Mouse (Mus musculus): ENCODE measurements around the gene Mamld1. TPM values are rescaled to one million over a fixed set of nuclear protein-coding genes. Genes with fewer than 3 reads are reported as not detected.

Mamld1 gene
- 3.1 TPM in 2 replicates for polyA plus RNA-seq (2012; rRNA removed; ENCODE audit: low replicate concordance)

DNA sequence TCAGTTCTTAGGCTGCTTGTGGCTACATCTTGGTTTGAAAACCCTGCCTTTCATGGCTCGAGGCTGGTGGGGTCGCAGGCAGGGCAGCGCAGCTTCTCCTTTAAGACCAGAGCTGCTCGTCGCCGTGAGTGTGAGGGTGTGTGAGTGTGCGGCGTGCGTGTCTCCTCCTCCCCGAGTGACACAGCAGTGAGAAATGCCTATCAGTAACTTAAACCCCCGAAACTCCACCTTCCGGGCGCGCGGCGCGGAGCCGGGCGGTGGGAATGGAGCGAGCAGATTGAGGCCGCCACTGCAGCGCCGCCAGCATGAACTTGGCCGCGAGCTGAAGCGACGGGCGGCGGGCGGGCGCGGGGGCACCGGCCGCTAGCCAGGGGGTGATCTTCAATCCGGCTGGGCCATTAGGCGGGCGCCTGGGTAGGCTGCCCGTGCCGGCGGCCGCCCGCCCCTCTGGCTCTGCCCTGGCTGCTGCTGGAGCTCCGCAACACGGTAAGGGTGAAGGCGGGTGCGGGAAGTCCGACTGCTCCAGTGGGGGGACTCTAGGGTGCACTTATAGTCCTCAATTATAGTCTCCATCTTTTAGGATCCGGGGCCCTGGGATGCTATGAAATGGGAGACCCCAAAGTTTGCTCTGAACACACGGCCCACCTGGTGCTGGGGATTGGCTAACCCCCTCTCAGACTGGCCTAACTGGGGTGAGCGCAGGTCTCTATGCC is at the start of gene Mamld1:
Mamld1 (plus strand) TSS at position 393 of the 713 bp plus-strand sequence.

Other genes with a start within 250 kb of the Mamld1 start
- gene Mtm1, start 160.5 kb downstream of the Mamld1 start, polyA plus RNA-seq (2012; rRNA removed; ENCODE audit: low replicate concordance): 1.5 and 4.6 TPM in 2 replicates

All from mammary gland, adult 2 months (tissue).